Comparison of ENCODE assay signal across 22 mouse cellular contexts in genomic region chr1:88610810-88611209, GRCm38 (mm10).
"Had no signal": no experiment of that assay in that cellular context is flagged by ENCODE, and none has a peak within 500 bp of the region (broad histone marks: within the 10 kb centered on the region; RNA-seq: fewer than 3 reads in every experiment).

No protein-coding gene starts in this region.

- H3K9me3 ChIP-seq: heart, embryonic 13.5 days; heart, embryonic 15.5 days; hindbrain, embryonic 13.5 days; hindbrain, embryonic 15.5 days; intestine, embryonic 15.5 days; limb, embryonic 13.5 days; limb, embryonic 15.5 days; liver, embryonic 12.5 days had no signal

- H3K27ac ChIP-seq: heart, adult 2 months; heart, embryonic 13.5 days; heart, embryonic 15.5 days; hindbrain, embryonic 13.5 days; hindbrain, embryonic 15.5 days; hindbrain, postnatal 0 days; intestine, embryonic 15.5 days; layer of hippocampus, adult 2 months; limb, embryonic 13.5 days; limb, embryonic 15.5 days; liver, embryonic 12.5 days had no signal

- ATAC-seq: hindbrain, postnatal 0 days; inflammation-experienced regulatory T-cells, adult 6 months; intestine, embryonic 15.5 days; intestine, postnatal 0 days; liver, embryonic 12.5 days had no signal

- H3K9ac ChIP-seq: heart, embryonic 13.5 days; heart, embryonic 15.5 days; hindbrain, embryonic 13.5 days; hindbrain, embryonic 15.5 days; intestine, embryonic 15.5 days; limb, embryonic 13.5 days; limb, embryonic 15.5 days; liver, embryonic 12.5 days had no signal

- H3K4me3 ChIP-seq: heart, adult 2 months; heart, embryonic 13.5 days; heart, embryonic 15.5 days; hindbrain, embryonic 13.5 days; hindbrain, embryonic 15.5 days; intestine, embryonic 15.5 days; layer of hippocampus, adult 2 months; limb, embryonic 13.5 days; limb, embryonic 15.5 days; liver, embryonic 12.5 days had no signal

- H3K4me2 ChIP-seq: heart, embryonic 11.5 days; heart, embryonic 13.5 days; heart, embryonic 15.5 days; hindbrain, embryonic 13.5 days; hindbrain, embryonic 15.5 days; intestine, embryonic 15.5 days; limb, embryonic 13.5 days; limb, embryonic 15.5 days; liver, embryonic 12.5 days had no signal

- H3K27me3 ChIP-seq: heart, embryonic 13.5 days; heart, embryonic 15.5 days; hindbrain, embryonic 13.5 days; hindbrain, embryonic 15.5 days; intestine, embryonic 15.5 days; limb, embryonic 13.5 days; limb, embryonic 15.5 days; liver, embryonic 12.5 days had no signal

- H3K4me1 ChIP-seq: heart, embryonic 15.5 days; intestine, embryonic 15.5 days; liver, embryonic 12.5 days had no signal

- DNase-seq: gastrocnemius, postnatal 14 days; gastrocnemius, postnatal 36 days; heart, adult 2 months; heart, postnatal 36 days; kidney, adult 18-20 months; kidney, adult 8-10 months; kidney, postnatal 25 days; layer of hippocampus, postnatal 36 days; left cerebral cortex, postnatal 4 days had no signal

- H3K36me3 ChIP-seq: heart, embryonic 13.5 days; heart, embryonic 15.5 days; hindbrain, embryonic 13.5 days; hindbrain, embryonic 15.5 days; intestine, embryonic 15.5 days; limb, embryonic 13.5 days; limb, embryonic 15.5 days; liver, embryonic 12.5 days had no signal
